Mouse (Mus musculus) forebrain, embryonic 12.5 days (tissue): ENCODE data around the gene Asah2. TPM values are rescaled to one million over a fixed set of nuclear protein-coding genes. Genes with fewer than 3 reads are reported as not detected.

Experiments used
- ATAC-seq: fragments of 200-750 bp; cut with Nextera tagmentation; 2 replicates; pipeline ENCODE4 v1.8.0; 2017; ENCODE audit warnings: moderate TSS enrichment; ENCODE audit not compliant: low FRiP score
- H3K27ac ChIP-seq: fragments of 300-500 bp; sonication (generic); 2 replicates; pipeline ENCODE4 v1.5.1; 2016; ENCODE audit warnings: mild to moderate bottlenecking
- H3K27me3 ChIP-seq: fragments of 300-500 bp; sonication (generic); 2 replicates; pipeline ENCODE4 v1.6.1; 2016; ENCODE audit warnings: mild to moderate bottlenecking
- H3K36me3 ChIP-seq: fragments of 300-500 bp; sonication (generic); replicated peaks from 2 replicates; pipeline ENCODE4 v1.6.1; 2016; ENCODE audit warnings: mild to moderate bottlenecking
- H3K4me1 ChIP-seq: fragments of 300-500 bp; sonication (generic); 2 replicates; pipeline ENCODE4 v1.6.1; 2016
- H3K4me2 ChIP-seq: fragments of 300-500 bp; sonication (generic); 2 replicates; pipeline ENCODE4 v1.6.1; 2016; ENCODE audit warnings: mild to moderate bottlenecking, moderate library complexity
- H3K4me3 ChIP-seq: fragments of 300-500 bp; sonication (generic); replicated peaks from 2 replicates; pipeline ENCODE4 v1.5.1; 2016; ENCODE audit warnings: mild to moderate bottlenecking
- H3K9ac ChIP-seq: fragments of 300-500 bp; sonication (generic); 2 replicates; pipeline ENCODE4 v1.6.1; 2016; ENCODE audit warnings: mild to moderate bottlenecking
- H3K9me3 ChIP-seq: fragments of 300-500 bp; sonication (generic); 2 replicates; pipeline ENCODE4 v1.6.1; 2016
- WGBS: fragments of 180-500 bp; shearing (Covaris S2); methylation state at CpG from one replicate; pipeline ENCODE4 v1.1.7; 2016; 5-methylcytosine and 5-hydroxymethylcytosine counted together
- polyA plus RNA-seq: library from polyadenylated mRNA; unstranded; fragments of >200 nt; fragmentation: Nextera tagmentation; extraction: Ambion mirVana; gene quantifications from 2 replicates; pipeline ENCODE4 v1.2.1, GENCODE M21; 2016

Asah2 gene
- polyA plus RNA-seq, 1 experiment from 2014 or later: 0.29 TPM

- H3K4me1 ChIP-seq: no peaks in the 10 kb centered on the region
- H3K36me3 ChIP-seq: no peaks in the 10 kb centered on the region
- no peak overlapping the region for H3K9ac ChIP-seq
- H3K9me3 ChIP-seq: no peaks in the 10 kb centered on the region
- no peaks in the 10 kb centered on the region for H3K27me3 ChIP-seq
- H3K4me2 ChIP-seq: no peak overlapping the region
- no peak overlapping the region for H3K4me3 ChIP-seq
- no peak overlapping the region for H3K27ac ChIP-seq
- WGBS: 74% methylated on average over 2 of the region's 2 CpGs
- ATAC-seq: no peak
Observed at GRCm38 (mm10) chr19:31956359-31956758, 151.7 kb downstream of the Asah2 start.

- Histone ChIP-seq H3K9me3 (no peaks in the 10 kb centered on the region), H3K4me3 (no peak overlapping the region), H3K9ac (no peak overlapping the region), H3K4me2 (no peak overlapping the region), H3K27ac (no peak overlapping the region), H3K36me3 (no peaks in the 10 kb centered on the region), H3K27me3 (no peaks in the 10 kb centered on the region), H3K4me1 (no peaks in the 10 kb centered on the region)
- ATAC-seq: no peak
- WGBS: 94% methylated on average over 4 of the region's 4 CpGs
Observed at GRCm38 (mm10) chr19:31954696-31955095, 153.3 kb downstream of the Asah2 start.

GRCm38 (mm10) chr19:31954267-31954666 lies 153.7 kb downstream of the Asah2 start:
- no peak overlapping the region for H3K4me3 ChIP-seq
- H3K27ac ChIP-seq: no peak overlapping the region
- no peak overlapping the region for H3K4me2 ChIP-seq
- no peaks in the 10 kb centered on the region for H3K9me3 ChIP-seq
- no peaks in the 10 kb centered on the region for H3K36me3 ChIP-seq
- H3K4me1 ChIP-seq: no peaks in the 10 kb centered on the region
- 81% methylated on average over 4 of the region's 4 CpGs for WGBS
- no peaks in the 10 kb centered on the region for H3K27me3 ChIP-seq
- H3K9ac ChIP-seq: no peak overlapping the region
- ATAC-seq: no peak

- no peaks in the 10 kb centered on the region for H3K27me3 ChIP-seq
- no peaks in the 10 kb centered on the region for H3K4me1 ChIP-seq
- no peak overlapping the region for H3K4me3 ChIP-seq
- no peaks in the 10 kb centered on the region for H3K9me3 ChIP-seq
- ATAC-seq: no peak
- H3K36me3 ChIP-seq: no peaks in the 10 kb centered on the region
- no peak overlapping the region for H3K27ac ChIP-seq
- no peak overlapping the region for H3K9ac ChIP-seq
- H3K4me2 ChIP-seq: no peak overlapping the region
- WGBS: 89% methylated on average over 2 of the region's 2 CpGs
Observed at GRCm38 (mm10) chr19:31953799-31954198, 154.2 kb downstream of the Asah2 start.

GRCm38 (mm10) chr19:31950793-31951489 lies 157.1 kb downstream of the Asah2 start:
- H3K9ac ChIP-seq: no peak overlapping the region
- ATAC-seq: no peak
- no peaks in the 10 kb centered on the region for H3K9me3 ChIP-seq
- no peak overlapping the region for H3K4me2 ChIP-seq
- H3K27me3 ChIP-seq: no peaks in the 10 kb centered on the region
- 75% methylated on average over 7 of the region's 7 CpGs for WGBS
- H3K27ac ChIP-seq: no peak overlapping the region
- no peak overlapping the region for H3K4me3 ChIP-seq
- H3K4me1 ChIP-seq: no peaks in the 10 kb centered on the region
- no peaks in the 10 kb centered on the region for H3K36me3 ChIP-seq

Other genes starting within 250 kb of the Asah2 start
- gene A1cf, start 239.4 kb downstream of the Asah2 start, polyA plus RNA-seq: not detected in 2 replicates